In the genomic region with DNA sequence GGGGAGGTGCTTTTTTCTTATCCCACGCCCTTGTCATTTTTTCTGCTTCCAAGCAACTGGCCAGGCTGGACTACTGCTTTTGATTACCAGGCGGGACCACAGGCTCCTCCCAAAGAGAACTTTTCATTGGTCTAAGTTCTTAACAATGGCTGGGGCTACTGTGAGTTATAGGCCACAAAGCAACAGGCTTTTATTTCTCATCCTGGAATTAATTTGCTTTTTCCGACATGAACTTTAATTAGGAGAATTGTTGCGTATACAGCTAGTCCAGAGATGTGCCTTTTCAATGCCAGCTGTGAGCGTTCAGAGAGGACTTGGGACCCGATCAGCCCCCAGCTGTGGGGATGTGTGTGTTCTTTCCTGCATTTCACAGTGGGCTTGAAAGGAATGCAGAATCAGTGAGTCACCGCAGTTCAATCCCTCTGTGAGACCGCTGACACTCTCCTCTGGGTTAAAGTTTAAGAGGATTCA, we compare ENCODE assay signal across 8 mouse cellular contexts.
A peak's percentile ranks its signal among the peaks of the same experiment; 100 is the strongest.
DNase-seq lines count a peak whose midpoint lies in the region; ATAC-seq lines count a peak whose summit lies in the region.

No protein-coding gene starts in this region.

- H3K27me3 ChIP-seq in heart, embryonic 11.5 days (ENCODE audit: control insufficient read depth, insufficient read depth, low read length), result no peaks in the 10 kb centered on the region
- no peaks in the 10 kb centered on the region for H3K27me3 ChIP-seq in limb, embryonic 11.5 days (ENCODE audit: control insufficient read depth, insufficient read depth, low read length)

- H3K27ac ChIP-seq in heart, embryonic 11.5 days (ENCODE audit: low read depth, low read length), result no peak overlapping the region
- H3K27ac ChIP-seq in limb, embryonic 11.5 days (replicated peaks; ENCODE audit: low read depth, low read length), result peak overlapping the region; percentile 72; the same call in 1 of the 2 replicates

- no peak overlapping the region for H3K4me3 ChIP-seq in heart, embryonic 11.5 days (ENCODE audit: low read depth, low read length)
- no peak overlapping the region for H3K4me3 ChIP-seq in limb, embryonic 11.5 days (ENCODE audit: low read depth, low read length)

- H3K4me1 ChIP-seq in heart, embryonic 11.5 days (ENCODE audit: control insufficient read depth, insufficient read depth, low read length), result peaks cover 20% of the 10 kb centered on the region
- H3K4me1 ChIP-seq in limb, embryonic 11.5 days (ENCODE audit: control insufficient read depth, insufficient read depth, low read length), result peaks cover 18% of the 10 kb centered on the region

- 0 out of 2 replicates have a peak overlapping the region, but pooled peaks have one; percentile 12 for H3K9ac ChIP-seq in heart, embryonic 11.5 days (ENCODE audit: low read depth, low read length)
- H3K9ac ChIP-seq in limb, embryonic 11.5 days (ENCODE audit: low read length), result peak overlapping the region; percentile 34; the same call in 1 of the 2 replicates

- 33% methylated on average over 8 of the region's 8 CpGs for WGBS in heart, embryonic 11.5 days (ENCODE audit: insufficient replicate concordance)
- WGBS in limb, embryonic 11.5 days, result 13% methylated on average over 8 of the region's 8 CpGs

- no peak for DNase-seq in heart, adult 9 months (ENCODE audit: low spot score in 2 of 2)
- DNase-seq in NIH3T3 (ENCODE audit: low read depth), result peak; percentile 64
- peak; percentile 59 for DNase-seq in forelimb bud, embryonic 11.5 days (ENCODE audit: low read depth, low spot score)
- peak; percentile 65 for DNase-seq in limb, embryonic 11.5 days (ENCODE audit: low spot score)
- no peak for DNase-seq in layer of hippocampus, adult 9-11 months
- no peak for DNase-seq in gastrocnemius, adult 8-10 months (ENCODE audit: low spot score in 2 of 2)

- H3K9me3 ChIP-seq in heart, embryonic 11.5 days (replicated peaks; ENCODE audit: control insufficient read depth, low read length), result no peaks in the 10 kb centered on the region
- no peaks in the 10 kb centered on the region for H3K9me3 ChIP-seq in limb, embryonic 11.5 days (ENCODE audit: control insufficient read depth, low read length)

- no peaks in the 10 kb centered on the region for H3K36me3 ChIP-seq in heart, embryonic 11.5 days (ENCODE audit: control insufficient read depth, insufficient read depth, low read length)
- H3K36me3 ChIP-seq in limb, embryonic 11.5 days (ENCODE audit: control insufficient read depth, insufficient read depth, low read length), result no peaks in the 10 kb centered on the region

- no peak overlapping the region for H3K4me2 ChIP-seq in heart, embryonic 11.5 days
- H3K4me2 ChIP-seq in limb, embryonic 11.5 days (ENCODE audit: low read depth, severe bottlenecking), result peak overlapping the region; percentile 28; the same call in 1 of the 2 replicates

- no peak for ATAC-seq in heart, embryonic 11.5 days (replicated peaks; ENCODE audit: insufficient number of reproducible peaks, low FRiP score, low TSS enrichment)
- ATAC-seq in limb, embryonic 11.5 days (ENCODE audit: insufficient number of reproducible peaks, low FRiP score, low TSS enrichment, low read depth), result peak; percentile 60
- no peak for ATAC-seq in CD4-positive, CD25-positive, alpha-beta regulatory T cell, adult 4 months

Comparison
In these comparisons a context has a peak if more than half of its experiments do, and no peak if none do; other contexts are left out.
1. DNase-seq: peak in NIH3T3 (single experiment), forelimb bud, embryonic 11.5 days (single experiment) and limb, embryonic 11.5 days (single experiment); none in heart, adult 9 months (0 of 2), layer of hippocampus, adult 9-11 months (single experiment) and gastrocnemius, adult 8-10 months (0 of 2).